Mouse (Mus musculus) megakaryocyte progenitor cell, adult 5-6 weeks (primary cell): Measurements from ENCODE around the gene Mip. TPM values are rescaled to one million over a fixed set of nuclear protein-coding genes. Genes with fewer than 3 reads are reported as not detected.
"Not testable (repeated sequence)": the region's sequence is repeated elsewhere in the genome, so short reads cannot be mapped to it uniquely, and the experiment has no call there.

Experiments
- ATAC-seq: replicated peaks from 2 replicates; pipeline ENCODE4 v1.8.0; 2016; ENCODE audit warnings: mild to moderate bottlenecking, moderate TSS enrichment, inconsistent platforms; ENCODE audit not compliant: poor library complexity
- total RNA-seq, 2 experiments: library from RNA; stranded (forward) in 1 of 2; stranded (reverse) in 1 of 2; fragments of 157-497, 149-512 nt in 1 of 2; fragments of 200-1000 nt in 1 of 2; gene quantifications; 2 replicates each; pipeline versions ENCODE4 v1.2.3 to v1.2.4; 2015 to 2017

Mip gene
- total RNA-seq, 2 experiments from 2014 or later: 0.29 to 0.32 TPM

- ATAC-seq: peak; percentile 21
These were observed 14.7 kb upstream of the Mip start for GRCm38 (mm10) chr10:128210954-128211353.

GRCm38 (mm10) chr10:128211390-128212108 lies 14.1 kb upstream of the Mip start, which contains the start of gene Spryd4:
Gene Spryd4, minus strand, starts transcription at chr10:128211807.
- ATAC-seq: peak; percentile 83

- no peak for ATAC-seq
These were observed 13.5 kb upstream of the Mip start for GRCm38 (mm10) chr10:128212148-128212547.

GRCm38 (mm10) chr10:128212871-128213323 lies 12.7 kb upstream of the Mip start:
- ATAC-seq: peak; percentile 67

GRCm38 (mm10) chr10:128214112-128214511 lies 11.5 kb upstream of the Mip start:
- not testable (repeated sequence) for ATAC-seq

GRCm38 (mm10) chr10:128214981-128215380 lies 10.7 kb upstream of the Mip start:
- ATAC-seq: no peak

- ATAC-seq: peak; percentile 93
These were observed 7.1 kb upstream of the Mip start for GRCm38 (mm10) chr10:128218387-128219117.

GRCm38 (mm10) chr10:128221533-128222286 lies 3.9 kb upstream of the Mip start:
- no peak for ATAC-seq

- ATAC-seq: no peak
These were observed 574 bp upstream of the Mip start for GRCm38 (mm10) chr10:128225064-128225463.

- peak; percentile 13; the same call in 1 of the 2 replicates for ATAC-seq
These were observed 2.0 kb downstream of the Mip start for GRCm38 (mm10) chr10:128227592-128227991.

GRCm38 (mm10) chr10:128228009-128228408 lies 2.4 kb downstream of the Mip start:
- no peak for ATAC-seq

GRCm38 (mm10) chr10:128230582-128230981 lies 4.9 kb downstream of the Mip start:
- no peak for ATAC-seq

GRCm38 (mm10) chr10:128231146-128231545 lies 5.5 kb downstream of the Mip start:
- ATAC-seq: 0 out of 2 replicates have a peak, but pooled peaks have one; percentile 8

GRCm38 (mm10) chr10:128231697-128232419 lies 6.2 kb downstream of the Mip start, which contains the start of gene Timeless:
Gene Timeless, plus strand, starts transcription at chr10:128232065.
- peak; percentile 42 for ATAC-seq

GRCm38 (mm10) chr10:128232420-128232985 lies 6.9 kb downstream of the Mip start:
- peak; percentile 59 for ATAC-seq

GRCm38 (mm10) chr10:128236321-128236720 lies 10.7 kb downstream of the Mip start:
- ATAC-seq: no peak

- ATAC-seq: peak; percentile 41
These were observed 12.3 kb downstream of the Mip start for GRCm38 (mm10) chr10:128237807-128238480.

- ATAC-seq: no peak
These were observed 13.5 kb downstream of the Mip start for GRCm38 (mm10) chr10:128239140-128239539.

GRCm38 (mm10) chr10:128240131-128240530 lies 14.5 kb downstream of the Mip start:
- peak; percentile 72 for ATAC-seq

GRCm38 (mm10) chr10:128243252-128243651 lies 17.6 kb downstream of the Mip start:
- ATAC-seq: no peak
